Mouse (Mus musculus): ENCODE results near the gene Itpr3. TPM values are rescaled to one million over a fixed set of nuclear protein-coding genes. Genes with fewer than 3 reads are reported as not detected.

Itpr3 gene
- polyA plus RNA-seq, 1 experiment from 2014 or later, result 3.6 TPM

DNA sequence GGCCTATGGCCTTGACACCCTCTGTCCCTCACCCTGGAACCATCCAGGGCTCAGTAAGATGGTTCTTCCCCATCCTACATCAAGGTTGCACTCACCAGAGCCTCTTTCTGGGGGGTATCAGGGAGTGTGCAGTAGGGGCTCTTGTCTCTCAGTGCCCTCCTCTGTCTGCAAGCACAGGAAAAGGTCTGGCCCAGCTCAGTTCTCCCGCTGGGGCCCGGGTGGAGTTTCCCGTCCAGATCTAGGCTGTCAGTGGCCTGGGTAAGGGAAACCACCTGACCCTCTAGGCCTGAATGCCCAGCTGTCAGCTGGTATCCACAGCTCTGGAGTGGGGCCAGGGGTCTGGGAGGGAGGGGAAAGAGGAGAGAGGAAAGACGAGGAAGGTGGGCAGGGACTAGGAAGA lies 110.4 kb downstream of the Itpr3 start, which contains the start of gene Ip6k3:
TSS of gene Ip6k3 (minus strand) at position 251 of the 400 bp plus-strand sequence.
- no peak within 1 kb of the TSS for H3K9ac ChIP-seq (replicated peaks; ENCODE audit: low read depth)
- no peaks in the 10 kb centered on the region for H3K36me3 ChIP-seq (ENCODE audit: insufficient read depth, low read length)
- H3K27ac ChIP-seq (ENCODE audit: low read length), result no peak within 1 kb of the TSS
- no peaks in the 10 kb centered on the region for H3K27me3 ChIP-seq (replicated peaks; ENCODE audit: insufficient read depth, low read length)
- ATAC-seq (peak; percentile 41), DNase-seq (ENCODE audit: low spot score) (no peak)
- no peaks in the 10 kb centered on the region for H3K4me1 ChIP-seq (ENCODE audit: insufficient read depth, low read depth, low read length)
- no peak within 1 kb of the TSS for H3K4me2 ChIP-seq (replicated peaks; ENCODE audit: low read depth, low read length)
- H3K9me3 ChIP-seq (ENCODE audit: low read length), result no peaks in the 10 kb centered on the region
- no peak within 1 kb of the TSS for H3K4me3 ChIP-seq (ENCODE audit: low read depth, low read length)
- 52% methylated on average over 4 of the region's 4 CpGs for WGBS
- TF ChIP-seq CTCF (IDR thresholded peaks at IDR 0.05) (no peak), EP300 (IDR thresholded peaks at IDR 0.05) (no peak)

DNA sequence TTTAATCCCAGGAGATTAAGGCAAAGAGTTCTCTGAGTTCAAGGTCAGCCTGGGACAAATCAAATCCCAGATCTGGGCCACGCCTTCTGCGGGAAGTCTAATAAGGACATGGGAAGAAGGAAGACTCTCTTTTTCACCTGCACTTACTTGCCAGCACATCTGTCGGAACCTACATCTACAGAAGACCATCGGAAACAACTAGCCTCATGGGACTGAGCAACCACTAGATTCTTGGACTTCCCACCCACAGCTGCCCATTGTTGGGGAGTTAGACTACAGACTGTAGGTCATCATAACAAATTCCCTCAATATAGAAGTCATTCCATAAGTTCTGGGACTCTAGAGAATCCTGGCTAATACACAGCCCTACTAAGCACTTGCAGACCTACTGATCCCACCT lies 111.5 kb downstream of the Itpr3 start:
- ATAC-seq, result no peak
- no peak for DNase-seq (ENCODE audit: low spot score)
- Histone ChIP-seq H3K36me3 (ENCODE audit: insufficient read depth, low read length) (no peaks in the 10 kb centered on the region), H3K9me3 (ENCODE audit: low read length) (no peaks in the 10 kb centered on the region), H3K4me2 (replicated peaks; ENCODE audit: low read depth, low read length) (no peak overlapping the region), H3K27me3 (replicated peaks; ENCODE audit: insufficient read depth, low read length) (no peaks in the 10 kb centered on the region), H3K27ac (ENCODE audit: low read length) (no peak overlapping the region), H3K4me3 (ENCODE audit: low read depth, low read length) (no peak overlapping the region), H3K4me1 (ENCODE audit: insufficient read depth, low read depth, low read length) (no peaks in the 10 kb centered on the region), H3K9ac (replicated peaks; ENCODE audit: low read depth) (no peak overlapping the region)
- TF ChIP-seq EP300 (IDR thresholded peaks at IDR 0.05), result no peak
- no peak for TF ChIP-seq CTCF (IDR thresholded peaks at IDR 0.05)
- WGBS, result 90% methylated on average over 4 of the region's 4 CpGs

DNA sequence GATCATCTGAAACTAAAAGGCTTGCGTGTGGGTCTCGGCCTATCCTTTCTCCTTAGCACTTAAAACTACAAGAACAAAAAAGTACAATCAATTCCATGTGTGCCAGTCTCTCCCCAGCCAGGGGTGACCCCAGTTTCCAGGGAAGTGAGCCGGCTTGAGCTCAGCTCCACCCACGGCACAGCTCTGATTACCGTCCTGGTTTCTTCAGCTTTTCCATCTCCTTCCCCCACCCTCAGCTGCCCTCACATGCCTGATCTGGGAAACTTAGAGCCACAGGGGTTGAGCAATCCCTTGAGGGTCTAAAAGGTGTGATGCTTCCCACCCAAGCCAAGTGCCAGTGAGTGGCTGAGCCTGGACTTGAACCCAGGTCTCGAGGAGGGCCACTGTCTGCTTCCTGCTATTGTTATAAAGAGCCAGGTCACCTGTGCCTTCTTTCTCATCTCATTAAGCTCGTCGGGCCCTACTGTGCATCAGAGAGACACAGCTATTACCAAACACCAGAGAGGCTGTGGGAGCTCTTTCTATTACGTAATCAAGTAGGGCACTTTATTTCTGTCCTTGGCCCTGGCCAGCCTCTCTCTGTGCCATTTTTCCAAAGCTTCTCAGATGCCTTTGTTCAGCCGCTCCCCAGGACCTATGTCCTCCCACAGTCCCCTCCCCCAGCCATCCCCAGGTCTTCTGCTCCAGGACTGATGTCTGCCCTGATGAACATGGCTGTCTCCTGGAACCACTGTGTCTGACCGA lies 113.0 kb downstream of the Itpr3 start:
- Histone ChIP-seq H3K4me2 (replicated peaks; ENCODE audit: low read depth, low read length) (no peak overlapping the region), H3K27me3 (replicated peaks; ENCODE audit: insufficient read depth, low read length) (no peaks in the 10 kb centered on the region), H3K4me3 (ENCODE audit: low read depth, low read length) (no peak overlapping the region), H3K9me3 (ENCODE audit: low read length) (no peaks in the 10 kb centered on the region), H3K9ac (replicated peaks; ENCODE audit: low read depth) (no peak overlapping the region), H3K36me3 (ENCODE audit: insufficient read depth, low read length) (no peaks in the 10 kb centered on the region), H3K27ac (ENCODE audit: low read length) (no peak overlapping the region), H3K4me1 (ENCODE audit: insufficient read depth, low read depth, low read length) (no peaks in the 10 kb centered on the region)
- TF ChIP-seq CTCF (IDR thresholded peaks at IDR 0.05), result no peak
- TF ChIP-seq EP300 (IDR thresholded peaks at IDR 0.05), result no peak
- ATAC-seq (peak; percentile 39), DNase-seq (ENCODE audit: low spot score) (peak; percentile 43)
- WGBS, result 62% methylated on average over 11 of the region's 11 CpGs

DNA sequence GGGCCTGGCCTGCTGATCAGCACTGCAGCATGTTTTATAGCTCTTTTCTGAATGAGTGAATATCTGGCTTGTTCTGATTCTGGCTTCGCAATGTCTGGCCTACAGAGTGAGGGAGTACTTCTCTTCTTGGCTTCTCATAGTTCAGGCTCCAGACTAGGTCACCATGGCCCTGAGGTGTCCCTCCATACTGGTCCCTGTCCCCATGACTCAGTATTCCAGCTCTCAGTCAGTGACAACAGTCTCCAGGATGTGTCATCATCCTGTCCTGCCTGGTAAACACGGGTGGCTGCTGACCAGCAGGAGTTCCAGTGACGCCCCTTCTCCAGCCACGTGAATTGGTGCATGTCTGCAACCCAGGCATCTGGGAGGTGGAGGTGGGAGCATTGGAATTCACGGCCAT lies 114.0 kb downstream of the Itpr3 start:
- ATAC-seq (no peak), DNase-seq (ENCODE audit: low spot score) (no peak)
- Histone ChIP-seq H3K4me1 (ENCODE audit: insufficient read depth, low read depth, low read length) (no peaks in the 10 kb centered on the region), H3K27me3 (replicated peaks; ENCODE audit: insufficient read depth, low read length) (no peaks in the 10 kb centered on the region), H3K27ac (ENCODE audit: low read length) (no peak overlapping the region), H3K4me2 (replicated peaks; ENCODE audit: low read depth, low read length) (no peak overlapping the region), H3K9me3 (ENCODE audit: low read length) (no peaks in the 10 kb centered on the region), H3K4me3 (ENCODE audit: low read depth, low read length) (no peak overlapping the region), H3K9ac (replicated peaks; ENCODE audit: low read depth) (no peak overlapping the region), H3K36me3 (ENCODE audit: insufficient read depth, low read length) (no peaks in the 10 kb centered on the region)
- TF ChIP-seq CTCF (IDR thresholded peaks at IDR 0.05) (no peak), EP300 (IDR thresholded peaks at IDR 0.05) (no peak)
- 52% methylated on average over 5 of the region's 5 CpGs for WGBS

Small RNA genes within 50 kb of the gene (microRNA-seq; reads per million reads assigned to microRNA genes)
- not detected for gene Mir7677

Other genes with a start within 250 kb of the Itpr3 start
- gene Nkx2-5, start 212.3 kb upstream of the Itpr3 start, polyA plus RNA-seq (2015; fragmentation: Nextera tagmentation; extraction: Ambion mirVana), result 0.38 and 1.2 TPM in 2 replicates
- gene Kifc5b, start 140.2 kb upstream of the Itpr3 start, polyA plus RNA-seq (2015; fragmentation: Nextera tagmentation; extraction: Ambion mirVana), result 0.35 and 0.44 TPM in 2 replicates
- gene Phf1, start 124.3 kb upstream of the Itpr3 start, polyA plus RNA-seq (2015; fragmentation: Nextera tagmentation; extraction: Ambion mirVana), result 15.2 and 16.2 TPM in 2 replicates
- 179 and 180 TPM in 2 replicates for gene Cuta, start 117.7 kb upstream of the Itpr3 start, polyA plus RNA-seq (2015; fragmentation: Nextera tagmentation; extraction: Ambion mirVana)
- 1.0 and 1.4 TPM in 2 replicates for gene Syngap1, start 116.1 kb upstream of the Itpr3 start, polyA plus RNA-seq (2015; fragmentation: Nextera tagmentation; extraction: Ambion mirVana)
- gene Zbtb9, start 84.1 kb upstream of the Itpr3 start, polyA plus RNA-seq (2015; fragmentation: Nextera tagmentation; extraction: Ambion mirVana), result 9.3 and 9.9 TPM in 2 replicates
- 3.8 and 4.0 TPM in 2 replicates for gene Bak1, start 28.3 kb upstream of the Itpr3 start, polyA plus RNA-seq (2015; fragmentation: Nextera tagmentation; extraction: Ambion mirVana)
- gene Uqcc2, start 76.6 kb downstream of the Itpr3 start, polyA plus RNA-seq (2015; fragmentation: Nextera tagmentation; extraction: Ambion mirVana), result 155 and 176 TPM in 2 replicates
- gene Ip6k3, start 110.5 kb downstream of the Itpr3 start, polyA plus RNA-seq (2015; fragmentation: Nextera tagmentation; extraction: Ambion mirVana), result 0.75 and 0.91 TPM in 2 replicates
- gene Lemd2, start 147.2 kb downstream of the Itpr3 start, polyA plus RNA-seq (2015; fragmentation: Nextera tagmentation; extraction: Ambion mirVana), result 13.2 and 13.9 TPM in 2 replicates